Comparison of ENCODE assay signal across 18 mouse cellular contexts in the genomic region with DNA sequence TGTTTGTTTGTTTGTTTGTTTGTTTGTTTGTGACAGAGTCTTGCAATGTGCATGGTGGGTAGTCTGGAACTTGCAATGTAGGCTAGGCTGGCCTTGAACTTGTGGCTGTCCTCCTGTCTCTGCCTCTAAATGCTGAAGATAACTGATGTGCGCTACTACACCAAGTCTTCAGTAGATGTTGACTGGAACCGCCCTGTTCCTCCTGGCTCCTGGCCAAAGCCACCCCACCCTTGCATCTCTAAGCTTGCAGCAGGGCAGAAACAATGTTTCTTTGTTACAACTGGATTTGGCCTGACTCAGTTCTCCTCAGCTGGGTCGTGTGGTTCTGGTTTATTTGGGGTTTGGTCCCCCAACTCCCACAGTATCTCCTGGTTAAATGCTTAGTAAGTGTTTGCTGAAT. TPM values are rescaled to one million over a fixed set of nuclear protein-coding genes. Genes with fewer than 3 reads are reported as not detected.
DNase-seq lines count a peak whose midpoint lies in the region; ATAC-seq and TF ChIP-seq lines count a peak whose summit lies in the region.
"Had no signal": no experiment of that assay in that cellular context is flagged by ENCODE, and none has a peak within 500 bp of the region (broad histone marks: within the 10 kb centered on the region; RNA-seq: fewer than 3 reads in every experiment).

No protein-coding gene starts in this region.

- H3K9ac ChIP-seq in forebrain, embryonic 15.5 days (replicated peaks): no peak overlapping the region
- H3K9ac ChIP-seq: liver, embryonic 14.5 days; stomach, embryonic 15.5 days had no signal

- DNase-seq in heart, postnatal 10 days: peak; percentile 20 to 48
- no peak for DNase-seq in heart, adult 9 months (ENCODE audit: low spot score in 2 of 2)
- peak; percentile 10 for DNase-seq in lung, postnatal 36 days
- DNase-seq in lung, adult 2 months: no peak
- DNase-seq in gastrocnemius, postnatal 14 days: peak; percentile 56
- DNase-seq in retina, postnatal 1 day: no peak
- DNase-seq: cerebellum, adult 11-12 months; kidney, adult 2 months had no signal

- TF ChIP-seq POLR2A in lung, adult 2 months (IDR thresholded peaks at IDR 0.05; ENCODE audit: borderline replicate concordance, extremely low read depth, low read depth, low read length): no peak

- no peak for TF ChIP-seq CTCF in lung, adult 2 months (IDR thresholded peaks at IDR 0.05; ENCODE audit: insufficient read depth, low read length)

- no peaks in the 10 kb centered on the region for H3K27me3 ChIP-seq in forebrain, embryonic 15.5 days
- H3K27me3 ChIP-seq: stomach, embryonic 15.5 days had no signal

- H3K27ac ChIP-seq in forebrain, embryonic 15.5 days (replicated peaks): no peak overlapping the region
- H3K27ac ChIP-seq: heart, embryonic 10.5 days; liver, embryonic 14.5 days; midbrain, embryonic 10.5 days; stomach, embryonic 15.5 days had no signal

- H3K9me3 ChIP-seq in forebrain, embryonic 15.5 days: no peaks in the 10 kb centered on the region
- H3K9me3 ChIP-seq: heart, embryonic 10.5 days; midbrain, embryonic 10.5 days; stomach, embryonic 15.5 days had no signal

- WGBS in lung, adult 2 months: 35% methylated on average over 3 of the region's 3 CpGs
- WGBS in forebrain, embryonic 15.5 days: 66% methylated on average over 3 of the region's 3 CpGs

- no peaks in the 10 kb centered on the region for H3K36me3 ChIP-seq in forebrain, embryonic 15.5 days
- H3K36me3 ChIP-seq: heart, embryonic 10.5 days; midbrain, embryonic 10.5 days; stomach, embryonic 15.5 days had no signal

- no peak overlapping the region for H3K4me3 ChIP-seq in lung, adult 2 months (replicated peaks; ENCODE audit: extremely low read depth, low read depth, low read length)
- H3K4me3 ChIP-seq in forebrain, embryonic 15.5 days: no peak overlapping the region
- H3K4me3 ChIP-seq: erythroblast, embryonic 14.5 days; heart, embryonic 10.5 days; midbrain, embryonic 10.5 days; stomach, embryonic 15.5 days had no signal

- H3K4me1 ChIP-seq in lung, adult 2 months (ENCODE audit: control insufficient read depth, insufficient read depth, low read length): no peaks in the 10 kb centered on the region
- no peaks in the 10 kb centered on the region for H3K4me1 ChIP-seq in forebrain, embryonic 15.5 days
- H3K4me1 ChIP-seq: midbrain, embryonic 10.5 days had no signal

- intact Hi-C loops in heart, postnatal 10 days (cut with DNase I): no loop called here
- intact Hi-C loops in gastrocnemius, postnatal 14 days (cut with DNase I; ENCODE audit: low total_unique reads): no loop called here

- no peak for ATAC-seq in forebrain, embryonic 15.5 days (replicated peaks)
- ATAC-seq: CD4-positive, CD25-positive, alpha-beta regulatory T cell, adult 4 months had no signal

- H3K4me2 ChIP-seq in forebrain, embryonic 15.5 days (replicated peaks): no peak overlapping the region
- H3K4me2 ChIP-seq: stomach, embryonic 15.5 days had no signal

RNA-seq across cellular contexts. Expression of gene Duox1, which starts 18.7 kb away (rescaled TPM):
- under 1 TPM; 0.22 to 0.26 TPM for total RNA-seq in heart, postnatal 10 days (2021)
- 2.7 TPM in 1 of 2 replicates, not detected in the other for polyA plus RNA-seq in lung, adult 2 months (2012; rRNA removed)
- under 1 TPM; 0.27 to 0.45 TPM for total RNA-seq in gastrocnemius, postnatal 14 days (2021)
- 0.04 and 0.06 TPM in 2 replicates for polyA plus RNA-seq in forebrain, embryonic 15.5 days (2015; fragmentation: Nextera tagmentation; extraction: Ambion mirVana)
- total RNA-seq: layer of hippocampus, adult 8-10 months had no signal
- polyA plus RNA-seq: CD4-positive, CD25-positive, alpha-beta regulatory T cell, adult 4 months; erythroblast, embryonic 14.5 days; heart, embryonic 10.5 days; liver, embryonic 14.5 days had no signal

RNA-seq across cellular contexts. Expression of gene Duoxa1, which starts 20.6 kb away (rescaled TPM):
- under 1 TPM; 0.27 to 0.45 TPM for total RNA-seq in heart, postnatal 10 days (2021)
- polyA plus RNA-seq in lung, adult 2 months (2012; rRNA removed): 0.23 and 9.9 TPM in 2 replicates
- total RNA-seq in gastrocnemius, postnatal 14 days (2021): under 1 TPM; 0.42 to 0.53 TPM
- polyA plus RNA-seq in forebrain, embryonic 15.5 days (2015; fragmentation: Nextera tagmentation; extraction: Ambion mirVana): not detected in 2 replicates
- total RNA-seq: layer of hippocampus, adult 8-10 months; left cerebral cortex, postnatal 14 days had no signal
- polyA plus RNA-seq: CD4-positive, CD25-positive, alpha-beta regulatory T cell, adult 4 months; erythroblast, embryonic 14.5 days; heart, embryonic 10.5 days; hindbrain, embryonic 11.5 days; liver, embryonic 14.5 days; midbrain, embryonic 10.5 days had no signal

RNA-seq across cellular contexts. Expression of gene Shf, which starts 34.8 kb away (rescaled TPM):
- 1 to 10 TPM; 7.9 to 9.6 TPM for total RNA-seq in heart, postnatal 10 days (2021)
- 4.5 and 6.4 TPM in 2 replicates for polyA plus RNA-seq in lung, adult 2 months (2012; rRNA removed)
- 1 to 10 TPM; 5.1 to 6.0 TPM for total RNA-seq in gastrocnemius, postnatal 14 days (2021)
- 10.3 and 11.0 TPM in 2 replicates for polyA plus RNA-seq in forebrain, embryonic 15.5 days (2015; fragmentation: Nextera tagmentation; extraction: Ambion mirVana)

RNA-seq across cellular contexts. Expression of gene Duoxa2, which starts 35.5 kb away (rescaled TPM):
- not detected for total RNA-seq in heart, postnatal 10 days (2021)
- 0.50 and 0.75 TPM in 2 replicates for polyA plus RNA-seq in lung, adult 2 months (2012; rRNA removed)
- total RNA-seq in gastrocnemius, postnatal 14 days (2021): not detected
- 0.13 TPM in 1 of 2 replicates, not detected in the other for polyA plus RNA-seq in forebrain, embryonic 15.5 days (2015; fragmentation: Nextera tagmentation; extraction: Ambion mirVana)
- total RNA-seq: layer of hippocampus, adult 8-10 months; left cerebral cortex, postnatal 14 days had no signal
- polyA plus RNA-seq: CD4-positive, CD25-positive, alpha-beta regulatory T cell, adult 4 months; erythroblast, embryonic 14.5 days; hindbrain, embryonic 11.5 days; kidney, adult 2 months; liver, embryonic 14.5 days; midbrain, embryonic 10.5 days had no signal

RNA-seq across cellular contexts. Expression of gene Duox2, which starts 35.9 kb away (rescaled TPM):
- under 1 TPM; 0.34 to 0.45 TPM for total RNA-seq in heart, postnatal 10 days (2021)
- polyA plus RNA-seq in lung, adult 2 months (2012; rRNA removed): 0.68 and 0.72 TPM in 2 replicates
- under 1 TPM; 0.13 to 0.18 TPM for total RNA-seq in gastrocnemius, postnatal 14 days (2021)
- 0.03 TPM in 1 of 2 replicates, not detected in the other for polyA plus RNA-seq in forebrain, embryonic 15.5 days (2015; fragmentation: Nextera tagmentation; extraction: Ambion mirVana)
- polyA plus RNA-seq: CD4-positive, CD25-positive, alpha-beta regulatory T cell, adult 4 months; erythroblast, embryonic 14.5 days; heart, embryonic 10.5 days; hindbrain, embryonic 11.5 days; liver, embryonic 14.5 days; midbrain, embryonic 10.5 days had no signal

Comparison
In these comparisons a context has a peak if more than half of its experiments do, and no peak if none do; other contexts are left out.
1. DNase-seq: peak in heart, postnatal 10 days (2 of 2), lung, postnatal 36 days (single experiment) and gastrocnemius, postnatal 14 days (single experiment); none in heart, adult 9 months (0 of 2), lung, adult 2 months (single experiment) and retina, postnatal 1 day (single experiment).